Mouse (Mus musculus): ENCODE results near the gene Phkg2. TPM values are rescaled to one million over a fixed set of nuclear protein-coding genes. Genes with fewer than 3 reads are reported as not detected.

Gene Phkg2
- polyA plus RNA-seq, 1 experiment, result 31.2 TPM

GRCm38 (mm10) chr7:127583260-127583659 is 10.1 kb downstream of the Phkg2 start:
- Histone ChIP-seq H3K27ac (ENCODE audit: insufficient read depth, low read length) (no peak overlapping the region), H3K4me3 (ENCODE audit: insufficient read depth, low read length) (no peak overlapping the region), H3K4me1 (ENCODE audit: control insufficient read depth, insufficient read depth, low read length) (peaks cover 3% of the 10 kb centered on the region; the same call in 1 of the 2 replicates)
- TF ChIP-seq POLR2A (IDR thresholded peaks at IDR 0.05; ENCODE audit: low read depth, low read length), result no peak
- TF ChIP-seq CTCF (IDR thresholded peaks at IDR 0.05; ENCODE audit: borderline replicate concordance, insufficient read depth, low read length), result no peak

- H3K4me1 ChIP-seq (ENCODE audit: control insufficient read depth, insufficient read depth, low read length), result peaks cover 3% of the 10 kb centered on the region; the same call in 1 of the 2 replicates
- H3K27ac ChIP-seq (ENCODE audit: insufficient read depth, low read length), result no peak overlapping the region
- no peak for TF ChIP-seq CTCF (IDR thresholded peaks at IDR 0.05; ENCODE audit: borderline replicate concordance, insufficient read depth, low read length)
- TF ChIP-seq POLR2A (IDR thresholded peaks at IDR 0.05; ENCODE audit: low read depth, low read length), result no peak
- no peak overlapping the region for H3K4me3 ChIP-seq (ENCODE audit: insufficient read depth, low read length)
These were observed 11.9 kb downstream of the Phkg2 start for GRCm38 (mm10) chr7:127585031-127585430.

- no peak for TF ChIP-seq CTCF (IDR thresholded peaks at IDR 0.05; ENCODE audit: borderline replicate concordance, insufficient read depth, low read length)
- no peak for TF ChIP-seq POLR2A (IDR thresholded peaks at IDR 0.05; ENCODE audit: low read depth, low read length)
- no peak overlapping the region for H3K27ac ChIP-seq (ENCODE audit: insufficient read depth, low read length)
- no peak overlapping the region for H3K4me3 ChIP-seq (ENCODE audit: insufficient read depth, low read length)
- peaks cover 3% of the 10 kb centered on the region; the same call in 1 of the 2 replicates for H3K4me1 ChIP-seq (ENCODE audit: control insufficient read depth, insufficient read depth, low read length)
These were observed 13.0 kb downstream of the Phkg2 start for GRCm38 (mm10) chr7:127586149-127586548.

GRCm38 (mm10) chr7:127587196-127587595 is 14.1 kb downstream of the Phkg2 start:
- H3K27ac ChIP-seq (ENCODE audit: insufficient read depth, low read length), result no peak overlapping the region
- peaks cover 3% of the 10 kb centered on the region; the same call in 1 of the 2 replicates for H3K4me1 ChIP-seq (ENCODE audit: control insufficient read depth, insufficient read depth, low read length)
- TF ChIP-seq CTCF (IDR thresholded peaks at IDR 0.05; ENCODE audit: borderline replicate concordance, insufficient read depth, low read length) (no peak), POLR2A (IDR thresholded peaks at IDR 0.05; ENCODE audit: low read depth, low read length) (no peak)
- peak overlapping the region; percentile 3; the same call in 1 of the 2 replicates for H3K4me3 ChIP-seq (ENCODE audit: insufficient read depth, low read length)

- no peak within 1 kb of the TSS; the same call in 1 of the 2 replicates for H3K27ac ChIP-seq (ENCODE audit: insufficient read depth, low read length)
- H3K4me1 ChIP-seq (ENCODE audit: control insufficient read depth, insufficient read depth, low read length), result peaks cover 3% of the 10 kb centered on the region; the same call in 1 of the 2 replicates
- H3K4me3 ChIP-seq (ENCODE audit: insufficient read depth, low read length), result peak within 1 kb of the TSS; percentile 86
- TF ChIP-seq POLR2A (IDR thresholded peaks at IDR 0.05; ENCODE audit: low read depth, low read length), result peak; percentile 81
- TF ChIP-seq CTCF (IDR thresholded peaks at IDR 0.05; ENCODE audit: borderline replicate concordance, insufficient read depth, low read length), result no peak
These were observed 15.1 kb downstream of the Phkg2 start, which contains the start of the genes Ccdc189 and Rnf40 for GRCm38 (mm10) chr7:127588011-127588871. Gene Ccdc189 (minus strand): TSS chr7:127588595. Gene Rnf40 (plus strand): TSS chr7:127588767.

- no peak overlapping the region for H3K27ac ChIP-seq (ENCODE audit: insufficient read depth, low read length)
- peak overlapping the region; percentile 86 for H3K4me3 ChIP-seq (ENCODE audit: insufficient read depth, low read length)
- peaks cover 3% of the 10 kb centered on the region; the same call in 1 of the 2 replicates for H3K4me1 ChIP-seq (ENCODE audit: control insufficient read depth, insufficient read depth, low read length)
- TF ChIP-seq POLR2A (IDR thresholded peaks at IDR 0.05; ENCODE audit: low read depth, low read length) (no peak), CTCF (IDR thresholded peaks at IDR 0.05; ENCODE audit: borderline replicate concordance, insufficient read depth, low read length) (no peak)
These were observed 15.8 kb downstream of the Phkg2 start for GRCm38 (mm10) chr7:127588901-127589300.

GRCm38 (mm10) chr7:127589637-127590036 is 16.5 kb downstream of the Phkg2 start:
- peaks cover 3% of the 10 kb centered on the region; the same call in 1 of the 2 replicates for H3K4me1 ChIP-seq (ENCODE audit: control insufficient read depth, insufficient read depth, low read length)

GRCm38 (mm10) chr7:127591108-127591507 is 18.0 kb downstream of the Phkg2 start:
- H3K27ac ChIP-seq (ENCODE audit: insufficient read depth, low read length), result no peak overlapping the region
- peaks cover 3% of the 10 kb centered on the region; the same call in 1 of the 2 replicates for H3K4me1 ChIP-seq (ENCODE audit: control insufficient read depth, insufficient read depth, low read length)
- TF ChIP-seq POLR2A (IDR thresholded peaks at IDR 0.05; ENCODE audit: low read depth, low read length) (no peak), CTCF (IDR thresholded peaks at IDR 0.05; ENCODE audit: borderline replicate concordance, insufficient read depth, low read length) (no peak)
- no peak overlapping the region for H3K4me3 ChIP-seq (ENCODE audit: insufficient read depth, low read length)

More at GRCm38 (mm10) chr7:127589637-127590036, 16.5 kb downstream of the Phkg2 start:
- H3K27ac ChIP-seq (ENCODE audit: insufficient read depth, low read length), result no peak overlapping the region
- TF ChIP-seq POLR2A (IDR thresholded peaks at IDR 0.05; ENCODE audit: low read depth, low read length), result no peak
- no peak for TF ChIP-seq CTCF (IDR thresholded peaks at IDR 0.05; ENCODE audit: borderline replicate concordance, insufficient read depth, low read length)
- peak overlapping the region; percentile 86 for H3K4me3 ChIP-seq (ENCODE audit: insufficient read depth, low read length)

- Histone ChIP-seq H3K27ac (ENCODE audit: insufficient read depth, low read length) (no peak overlapping the region), H3K4me1 (ENCODE audit: control insufficient read depth, insufficient read depth, low read length) (no peaks in the 10 kb centered on the region), H3K4me3 (ENCODE audit: insufficient read depth, low read length) (no peak overlapping the region)
- TF ChIP-seq POLR2A (IDR thresholded peaks at IDR 0.05; ENCODE audit: low read depth, low read length) (no peak), CTCF (IDR thresholded peaks at IDR 0.05; ENCODE audit: borderline replicate concordance, insufficient read depth, low read length) (no peak)
These were observed 19.4 kb downstream of the Phkg2 start for GRCm38 (mm10) chr7:127592575-127592974.

- Histone ChIP-seq H3K4me1 (ENCODE audit: control insufficient read depth, insufficient read depth, low read length) (no peaks in the 10 kb centered on the region), H3K4me3 (ENCODE audit: insufficient read depth, low read length) (no peak overlapping the region), H3K27ac (ENCODE audit: insufficient read depth, low read length) (no peak overlapping the region)
- TF ChIP-seq CTCF (IDR thresholded peaks at IDR 0.05; ENCODE audit: borderline replicate concordance, insufficient read depth, low read length) (no peak), POLR2A (IDR thresholded peaks at IDR 0.05; ENCODE audit: low read depth, low read length) (no peak)
These were observed 23.6 kb downstream of the Phkg2 start for GRCm38 (mm10) chr7:127596747-127597146.
